Mouse (Mus musculus) hematopoietic stem cell, adult 5-6 weeks (primary cell): ENCODE data around the gene Fam102a. TPM values are rescaled to one million over a fixed set of nuclear protein-coding genes. Genes with fewer than 3 reads are reported as not detected.

Source experiments
- ATAC-seq, 2 experiments: fragments of 125-278 bp in 1 of 2; replicated peaks in 1 of 2; 2 replicates each; pipeline ENCODE4 v1.8.0; 2016 to 2017; ENCODE audit warnings: inconsistent platforms in 2 of 2, mild to moderate bottlenecking in 2 of 2, moderate number of reproducible peaks in 2 of 2, low read depth in 1 of 2, moderate TSS enrichment in 1 of 2; ENCODE audit not compliant: low FRiP score in 2 of 2, poor library complexity in 2 of 2, severe bottlenecking in 2 of 2, insufficient read depth in 1 of 2, low TSS enrichment in 1 of 2
- total RNA-seq: library from RNA; stranded (forward); fragments of 172-1452, 232-1000 nt; gene quantifications from 2 replicates; pipeline ENCODE4 v1.2.3, GENCODE M21; 2017

The Fam102a gene
- total RNA-seq, 1 experiment from 2014 or later = 10.0 TPM

GRCm38 (mm10) chr2:32608778-32609435, 73.8 kb downstream of the Fam102a start:
- no peak; a peak in 1 of 4 replicates for ATAC-seq

DNA sequence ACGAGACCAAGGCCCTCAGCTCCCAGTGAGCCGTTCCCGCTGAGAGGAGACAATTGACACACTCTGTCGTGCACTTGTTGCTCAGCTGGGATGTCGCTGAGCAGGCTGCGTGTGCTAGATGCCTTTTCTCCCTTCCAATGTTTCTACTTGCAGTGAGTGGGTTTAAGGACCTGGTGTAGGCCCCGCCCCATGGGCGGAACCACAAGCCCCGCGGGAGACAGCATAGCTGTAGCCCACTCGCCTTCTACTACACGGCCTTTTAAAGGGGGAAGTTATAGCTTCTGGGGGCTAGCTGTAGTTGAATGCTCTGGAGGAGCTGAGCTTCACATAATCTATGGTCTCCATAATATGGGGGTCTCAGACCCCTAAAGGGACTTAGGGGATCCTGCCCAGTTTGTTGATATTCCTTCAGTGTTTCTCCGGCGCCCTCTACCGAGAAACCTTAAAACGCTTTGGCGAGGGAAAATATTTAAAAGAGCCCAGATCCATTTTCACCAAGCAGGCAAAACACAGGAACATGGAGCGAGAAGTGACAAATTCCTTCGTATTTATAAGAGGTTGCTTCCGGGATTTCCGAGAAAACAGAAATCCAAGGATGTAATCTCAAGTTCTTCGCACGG, 75.6 kb downstream of the Fam102a start:
- 0 out of 4 replicates have a peak, but pooled peaks have one; percentile 27 to 28 for ATAC-seq

DNA sequence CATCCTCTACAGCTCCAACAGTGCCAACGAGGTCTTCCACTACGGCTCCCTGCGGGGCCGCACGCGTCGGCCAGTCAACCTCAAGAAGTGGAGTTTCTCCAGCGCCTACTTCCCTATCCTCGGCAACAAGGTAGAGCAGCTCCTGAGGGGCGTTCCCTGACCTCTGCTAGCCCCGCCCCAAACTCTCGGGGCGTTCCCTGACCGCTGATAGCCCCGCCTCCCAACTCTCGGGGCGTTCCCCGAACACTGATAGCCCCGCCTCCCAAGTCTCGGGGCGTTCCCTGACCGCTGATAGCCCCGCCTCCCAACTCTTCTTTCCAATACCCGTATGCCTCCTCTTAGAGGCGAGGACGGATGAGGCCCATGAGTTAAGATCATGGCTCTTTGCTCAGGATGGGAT, 77.1 kb downstream of the Fam102a start:
- no peak for ATAC-seq

- no peak for ATAC-seq
Observed at GRCm38 (mm10) chr2:32617109-32617508, 82.0 kb downstream of the Fam102a start.

GRCm38 (mm10) chr2:32617601-32618000, 82.5 kb downstream of the Fam102a start:
- no peak for ATAC-seq

DNA sequence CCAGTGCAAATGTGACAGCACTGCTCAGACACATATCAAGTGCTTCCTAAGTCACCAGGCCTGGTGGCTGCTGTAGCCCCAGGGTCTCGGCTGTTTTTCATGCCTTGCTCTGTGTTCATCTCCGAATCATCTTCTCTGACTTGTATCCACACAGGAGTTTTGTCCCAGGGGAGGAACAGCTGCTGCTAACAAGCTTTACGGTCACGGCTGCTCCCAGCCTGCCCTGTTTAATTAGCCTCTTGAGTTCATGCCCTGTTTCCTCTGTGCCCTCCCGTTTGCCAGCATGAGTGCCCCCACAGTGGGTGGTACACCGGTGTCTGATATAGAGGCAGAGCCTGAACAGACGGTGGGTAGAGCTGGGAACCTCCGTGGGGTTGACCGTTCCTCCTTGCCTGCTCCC, 82.9 kb downstream of the Fam102a start:
- no peak for ATAC-seq

Other genes starting within 250 kb of the Fam102a start
- 37.5 and 47.3 TPM in 2 replicates for gene Golga2, start 247.9 kb upstream of the Fam102a start, total RNA-seq
- gene Swi5, start 247.3 kb upstream of the Fam102a start, total RNA-seq = 230 and 365 TPM in 2 replicates
- gene Ciz1, start 183.0 kb upstream of the Fam102a start, total RNA-seq = 76.7 and 78.2 TPM in 2 replicates
- gene Dnm1, start 182.0 kb upstream of the Fam102a start, total RNA-seq = not detected in 2 replicates
- 2.5 and 6.8 TPM in 2 replicates for gene 1110008P14Rik, start 153.4 kb upstream of the Fam102a start, total RNA-seq
- 91.4 and 276 TPM in 2 replicates for gene Lcn2, start 147.1 kb upstream of the Fam102a start, total RNA-seq
- gene Ptges2, start 139.4 kb upstream of the Fam102a start, total RNA-seq = 3.5 and 8.7 TPM in 2 replicates
- 2.4 and 3.8 TPM in 2 replicates for gene Naif1, start 84.9 kb upstream of the Fam102a start, total RNA-seq
- gene Slc25a25, start 83.9 kb upstream of the Fam102a start, total RNA-seq = 10.8 and 22.3 TPM in 2 replicates
- gene Dpm2, start 35.5 kb downstream of the Fam102a start, total RNA-seq = 35.6 and 43.0 TPM in 2 replicates
- not detected in 2 replicates for gene Pip5kl1, start 39.5 kb downstream of the Fam102a start, total RNA-seq
- gene 9430097D07Rik, start 40.4 kb downstream of the Fam102a start, total RNA-seq = not detected in 2 replicates
- gene St6galnac4, start 51.8 kb downstream of the Fam102a start, total RNA-seq = 17.5 and 26.0 TPM in 2 replicates
- 13.3 TPM in 2 replicates for gene St6galnac6, start 64.4 kb downstream of the Fam102a start, total RNA-seq
- gene Ak1, start 86.4 kb downstream of the Fam102a start, total RNA-seq = 13.1 and 15.8 TPM in 2 replicates
- 20.9 and 23.6 TPM in 2 replicates for gene Eng, start 111.3 kb downstream of the Fam102a start, total RNA-seq
- gene Fpgs, start 168.8 kb downstream of the Fam102a start, total RNA-seq = 20.6 and 27.0 TPM in 2 replicates
- gene Cdk9, start 177.7 kb downstream of the Fam102a start, total RNA-seq = 68.8 and 74.9 TPM in 2 replicates
- gene Sh2d3c, start 185.7 kb downstream of the Fam102a start, total RNA-seq = 10.4 and 17.9 TPM in 2 replicates
- not detected in 2 replicates for gene 6330409D20Rik, start 205.7 kb downstream of the Fam102a start, total RNA-seq
- 17.8 and 23.3 TPM in 2 replicates for gene Tor2a, start 221.9 kb downstream of the Fam102a start, total RNA-seq
- not detected in 2 replicates for gene Ttc16, start 240.3 kb downstream of the Fam102a start, total RNA-seq
- gene Ptrh1, start 240.5 kb downstream of the Fam102a start, total RNA-seq = 1.5 and 2.8 TPM in 2 replicates
- gene Cfap157, start 249.1 kb downstream of the Fam102a start, total RNA-seq = not detected in 2 replicates